Mouse (Mus musculus): ENCODE results near the gene Ssbp2.

Ssbp2 gene

DNA sequence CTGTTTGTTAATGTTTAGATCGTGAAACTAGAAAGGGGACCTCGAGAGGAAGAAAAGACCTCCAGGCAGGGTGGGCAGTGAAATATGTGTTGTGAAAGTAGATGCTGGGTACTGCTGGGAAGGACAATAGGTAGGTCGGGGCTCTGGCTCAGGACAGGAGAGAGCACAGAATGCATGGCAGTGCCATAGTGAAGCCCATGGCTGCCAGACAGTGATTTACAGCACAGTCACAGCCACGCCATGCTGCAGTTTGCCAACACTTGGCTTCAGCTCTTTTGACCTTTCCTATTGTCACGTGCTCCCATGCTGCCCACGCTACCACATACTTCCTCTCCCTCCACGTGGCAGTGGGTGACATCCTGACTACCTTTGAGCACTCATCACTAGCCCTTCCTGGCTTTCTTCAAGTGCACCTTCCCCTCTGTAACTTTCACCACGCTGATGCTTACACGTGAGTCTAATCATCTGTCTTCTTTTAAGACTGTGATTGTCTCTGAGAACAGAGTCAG, 171.3 kb downstream of the Ssbp2 start:
- no peak for DNase-seq (ENCODE audit: low read depth, low spot score)

GRCm38 (mm10) chr13:91634123-91634522, 174.0 kb downstream of the Ssbp2 start:
- DNase-seq (ENCODE audit: low read depth, low spot score) = peak; percentile 27

GRCm38 (mm10) chr13:91635957-91636356, 175.9 kb downstream of the Ssbp2 start:
- no peak for DNase-seq (ENCODE audit: low read depth, low spot score)

DNA sequence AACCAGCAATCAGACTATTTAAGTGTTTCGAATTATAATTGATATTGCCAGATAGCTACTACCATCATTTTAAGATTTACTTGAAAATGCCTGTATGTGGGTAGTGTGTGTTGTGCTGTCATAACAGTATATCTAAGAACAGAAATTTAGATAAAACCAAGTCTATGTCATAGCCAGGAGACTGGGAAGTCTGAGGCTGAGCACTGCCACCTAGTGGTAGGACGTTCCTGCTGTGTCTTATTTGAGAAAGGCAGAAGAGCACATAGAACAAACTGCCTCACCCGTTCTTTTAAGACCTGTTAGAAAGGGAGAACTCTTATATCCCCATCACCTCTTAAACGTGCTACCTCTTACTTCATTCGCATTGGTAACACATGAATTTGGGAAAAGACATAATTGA, 176.7 kb downstream of the Ssbp2 start:
- peak; percentile 95 for DNase-seq (ENCODE audit: low read depth, low spot score)

DNA sequence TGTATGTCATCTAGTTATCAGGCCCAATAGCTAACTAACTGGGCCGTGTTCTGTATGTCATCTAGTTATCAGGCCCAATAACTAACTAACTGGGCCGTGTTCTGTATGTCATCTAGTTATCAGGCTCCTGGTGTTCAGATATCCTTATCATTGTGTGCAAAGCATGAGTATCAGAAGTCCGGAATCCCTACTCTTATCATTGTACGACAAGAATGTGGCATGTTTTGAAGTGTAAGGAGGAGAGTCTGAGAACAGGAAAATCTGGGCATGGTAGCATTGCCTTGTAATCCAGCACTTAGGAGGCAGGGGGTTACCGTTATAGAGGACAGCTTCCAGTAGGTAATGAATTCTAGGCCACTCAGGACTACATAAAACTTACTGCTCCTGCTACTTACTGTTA, 178.8 kb downstream of the Ssbp2 start:
- DNase-seq (ENCODE audit: low read depth, low spot score) = no peak

DNA sequence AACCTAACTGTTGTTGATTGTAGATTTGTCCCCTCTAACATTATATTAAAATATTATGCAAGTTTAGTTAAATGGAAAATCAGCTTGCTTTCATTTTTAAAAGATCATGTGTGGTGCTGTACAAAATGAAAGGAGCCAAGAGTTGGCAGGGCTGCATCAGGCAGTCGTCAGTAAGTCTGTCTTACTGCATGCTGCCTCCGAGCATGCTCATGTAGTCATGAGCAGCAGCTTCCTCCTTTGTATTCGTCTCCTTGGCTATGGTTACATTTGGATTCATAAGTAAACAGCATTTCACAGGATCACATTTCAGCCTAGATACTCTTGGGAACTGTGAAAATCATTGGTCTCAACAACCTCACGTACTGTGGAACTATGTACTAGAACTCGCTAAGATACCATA, 180.1 kb downstream of the Ssbp2 start:
- no peak for DNase-seq (ENCODE audit: low read depth, low spot score)

DNA sequence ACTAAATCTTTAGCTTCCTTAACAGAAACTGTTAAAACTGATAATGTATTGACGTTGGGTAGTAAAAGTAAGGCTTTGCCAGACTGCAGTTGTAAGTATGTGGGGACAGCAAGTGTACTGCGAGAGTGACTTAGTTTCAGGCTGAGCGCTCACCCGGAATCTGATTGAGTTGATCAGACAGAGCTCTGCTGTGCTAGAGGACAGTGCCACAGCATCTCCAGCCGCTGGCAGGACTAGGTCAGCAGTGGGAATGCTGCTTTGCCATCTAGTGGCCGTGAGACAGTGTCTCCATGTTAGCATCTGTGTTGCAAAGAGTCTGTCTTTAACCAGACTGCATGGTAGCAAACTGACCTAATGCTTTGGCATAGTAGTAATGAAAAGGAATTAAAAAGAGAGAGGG, 188.2 kb downstream of the Ssbp2 start:
- peak; percentile 85 for DNase-seq (ENCODE audit: low read depth, low spot score)

- peak; percentile 46 for DNase-seq (ENCODE audit: low read depth, low spot score)
These were observed 189.8 kb downstream of the Ssbp2 start for GRCm38 (mm10) chr13:91649926-91650325.

- DNase-seq (ENCODE audit: low read depth, low spot score) = peak; percentile 39
These were observed 201.1 kb downstream of the Ssbp2 start for GRCm38 (mm10) chr13:91661068-91661795.

GRCm38 (mm10) chr13:91662751-91663150, 202.7 kb downstream of the Ssbp2 start:
- DNase-seq (ENCODE audit: low read depth, low spot score) = no peak

- DNase-seq (ENCODE audit: low read depth, low spot score) = peak; percentile 66
These were observed 213.2 kb downstream of the Ssbp2 start for GRCm38 (mm10) chr13:91673241-91673640.

GRCm38 (mm10) chr13:91680764-91681437, 220.8 kb downstream of the Ssbp2 start:
- no peak for DNase-seq (ENCODE audit: low read depth, low spot score)

GRCm38 (mm10) chr13:91681474-91681873, 221.4 kb downstream of the Ssbp2 start:
- DNase-seq (ENCODE audit: low read depth, low spot score) = no peak

DNA sequence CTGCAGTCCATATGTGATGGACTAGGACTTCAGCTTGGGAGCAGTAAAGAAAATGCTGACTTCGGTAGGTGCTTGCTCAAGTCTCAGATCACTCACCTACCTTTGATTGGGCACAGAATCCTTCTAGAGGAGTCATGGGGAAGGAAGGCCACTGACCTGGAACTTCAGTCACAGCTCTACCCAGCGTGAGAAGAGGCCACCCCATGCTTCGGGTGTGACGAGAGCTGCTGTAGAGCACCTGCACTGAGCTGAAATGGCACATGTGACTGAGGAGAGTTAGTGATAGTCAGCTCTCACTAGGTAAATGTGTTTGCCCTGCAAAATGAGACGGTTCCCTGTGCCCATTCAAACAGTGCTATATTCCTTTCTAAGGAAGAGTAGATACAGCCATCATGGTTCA, 230.0 kb downstream of the Ssbp2 start:
- no peak for DNase-seq (ENCODE audit: low read depth, low spot score)

GRCm38 (mm10) chr13:91693615-91694014, 233.5 kb downstream of the Ssbp2 start:
- no peak for DNase-seq (ENCODE audit: low read depth, low spot score)

GRCm38 (mm10) chr13:91695406-91695805, 235.3 kb downstream of the Ssbp2 start:
- DNase-seq (ENCODE audit: low read depth, low spot score) = no peak

- no peak for DNase-seq (ENCODE audit: low read depth, low spot score)
These were observed 236.1 kb downstream of the Ssbp2 start for GRCm38 (mm10) chr13:91696109-91696645.

DNA sequence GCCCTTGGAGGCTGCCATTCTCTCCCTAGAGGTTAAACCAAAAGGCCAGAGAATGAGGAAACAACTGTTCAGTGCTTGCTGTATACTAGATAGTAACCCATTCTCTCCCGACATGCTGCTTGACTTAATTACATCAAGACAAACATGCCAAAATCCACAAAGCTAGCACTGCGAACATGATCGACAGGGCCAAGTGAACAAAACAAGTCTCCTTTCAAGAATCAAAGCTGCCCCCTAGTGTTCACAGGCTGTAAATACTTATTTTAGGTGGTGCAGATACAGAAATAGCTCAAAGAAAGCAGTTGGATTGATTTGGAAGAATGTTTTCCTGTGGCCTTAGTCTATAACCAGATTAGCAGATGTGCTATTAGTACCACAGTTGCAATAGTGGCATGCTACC, 236.9 kb downstream of the Ssbp2 start:
- DNase-seq (ENCODE audit: low read depth, low spot score) = peak; percentile 61

- peak; percentile 12 for DNase-seq (ENCODE audit: low read depth, low spot score)
These were observed 242.3 kb downstream of the Ssbp2 start for GRCm38 (mm10) chr13:91702337-91702736.

GRCm38 (mm10) chr13:91719487-91719886, 259.4 kb downstream of the Ssbp2 start:
- peak; percentile 57 for DNase-seq (ENCODE audit: low read depth, low spot score)

DNA sequence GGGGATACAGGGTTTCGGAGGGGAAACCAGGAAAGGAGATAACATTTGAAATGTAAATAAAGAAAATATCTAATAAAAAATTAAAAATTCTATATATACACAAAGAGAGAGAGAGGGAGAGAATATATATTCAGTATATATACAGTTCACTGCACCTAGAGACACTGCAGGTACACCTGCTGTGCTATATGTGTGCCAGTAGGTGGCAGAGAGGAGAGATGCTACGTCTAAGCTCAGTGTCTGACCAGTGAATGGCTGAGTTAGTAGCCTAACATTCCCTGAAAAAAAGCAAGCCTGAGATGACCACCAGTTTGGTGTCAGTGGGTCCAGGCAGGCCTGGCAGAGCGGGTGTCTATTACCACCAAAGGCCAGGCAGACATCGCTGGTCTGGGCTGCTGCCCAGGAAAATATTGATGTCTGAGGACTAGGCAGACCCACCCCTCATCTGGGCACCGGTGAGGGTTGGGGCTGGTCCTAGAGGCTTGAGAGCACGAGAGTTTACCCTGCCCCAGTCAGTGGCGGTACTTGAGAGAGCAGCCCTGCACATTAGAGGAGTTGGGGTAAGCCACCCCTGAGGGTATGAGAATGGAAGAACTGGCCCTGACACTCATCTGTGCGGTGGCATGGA, 263.1 kb downstream of the Ssbp2 start:
- peak; percentile 45 for DNase-seq (ENCODE audit: low read depth, low spot score)

DNA sequence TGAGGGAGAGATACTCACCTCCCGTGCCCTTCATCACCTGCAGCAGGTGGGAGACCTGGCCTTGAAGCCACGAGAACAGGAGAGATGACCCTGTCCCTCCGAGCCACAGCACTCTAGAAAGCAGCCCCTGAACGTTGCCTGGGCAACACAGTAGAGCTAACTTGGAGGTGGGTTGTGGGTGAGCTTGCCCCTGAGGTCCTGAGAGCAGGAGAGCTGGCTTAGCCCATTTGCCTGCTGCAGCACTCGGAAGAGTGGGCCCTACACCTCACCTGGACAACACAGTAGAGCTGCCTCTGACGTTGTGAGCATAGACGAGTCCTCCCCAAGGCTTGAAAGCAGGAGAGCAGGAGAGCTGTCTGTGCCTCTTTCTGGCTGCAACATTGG, 263.6 kb downstream of the Ssbp2 start:
- DNase-seq (ENCODE audit: low read depth, low spot score) = no peak
